Mouse (Mus musculus): ENCODE measurements at regions not wholly inside any gene's neighbourhood (a gene's known extent, or its start where the extent isn't known, plus 50 kb on each side); places are given as distances from the start of the nearest gene placed in this dataset.

DNA sequence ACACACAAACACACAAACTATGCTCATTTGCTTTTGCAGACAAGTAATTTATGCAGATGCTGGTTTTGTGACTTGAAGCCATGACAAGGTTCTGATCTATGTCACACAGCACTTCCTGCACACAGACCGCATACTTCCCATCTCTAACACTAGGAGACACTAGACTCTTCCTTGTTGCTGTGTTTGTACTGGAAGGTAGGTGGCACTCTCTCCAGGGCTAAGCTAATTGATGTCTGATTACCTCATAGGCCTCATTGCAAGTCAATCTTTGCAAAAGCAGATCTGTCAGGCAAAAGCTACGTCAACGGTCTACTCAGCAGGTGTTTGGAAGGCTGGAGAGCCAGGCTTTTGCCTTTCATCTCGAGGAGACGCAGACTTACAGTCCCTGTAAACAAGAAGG, 118.3 kb upstream of the Ranbp3l start:
- ATAC-seq (ENCODE audit: low FRiP score, low read depth) (no peak), DNase-seq (ENCODE audit: low spot score) (no peak)
- Histone ChIP-seq H3K9ac (ENCODE audit: low read depth, low read length, severe bottlenecking) (no peak overlapping the region), H3K4me3 (replicated peaks; ENCODE audit: low read length) (no peak overlapping the region), H3K36me3 (ENCODE audit: control insufficient read depth, insufficient read depth, low read length) (no peaks in the 10 kb centered on the region), H3K27ac (replicated peaks; ENCODE audit: low read depth, low read length) (no peak overlapping the region), H3K4me1 (ENCODE audit: control insufficient read depth, insufficient read depth, low read length) (no peaks in the 10 kb centered on the region), H3K9me3 (ENCODE audit: control insufficient read depth, low read length) (no peaks in the 10 kb centered on the region), H3K27me3 (ENCODE audit: control insufficient read depth, insufficient read depth, low read length) (no peaks in the 10 kb centered on the region), H3K4me2 (replicated peaks; ENCODE audit: low read depth, low read length, severe bottlenecking) (no peak overlapping the region)
- 53% methylated on average over 5 of the region's 5 CpGs for WGBS
- TF ChIP-seq POLR2A (IDR thresholded peaks at IDR 0.05; ENCODE audit: borderline replicate concordance, extremely low read depth, insufficient read depth, insufficient read length): no peak

DNA sequence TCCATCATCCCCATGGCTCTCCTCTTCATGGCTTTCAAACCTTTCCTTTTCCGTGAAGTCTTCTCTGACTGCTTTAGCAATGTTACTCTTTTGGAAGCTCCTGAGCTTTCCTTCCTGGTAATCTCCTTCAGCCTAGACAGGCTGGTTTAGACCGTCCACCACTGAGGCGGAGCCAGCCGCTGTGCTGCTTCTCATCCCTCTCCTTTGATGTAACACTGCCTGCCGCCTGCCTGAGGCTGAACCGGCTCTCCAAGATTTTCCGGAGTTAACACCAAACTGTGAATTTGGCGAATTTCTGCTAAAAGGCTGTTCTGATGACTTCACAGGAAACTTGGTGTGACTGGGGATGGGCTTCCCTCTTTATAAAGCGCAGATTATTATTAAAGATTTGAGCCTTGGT, 125.6 kb upstream of the Ranbp3l start:
- H3K4me2 ChIP-seq (replicated peaks; ENCODE audit: low read depth, low read length, severe bottlenecking): no peak overlapping the region
- peak; percentile 17 for DNase-seq (ENCODE audit: low spot score)
- no peak overlapping the region for H3K27ac ChIP-seq (replicated peaks; ENCODE audit: low read depth, low read length)
- 19% methylated on average over 9 of the region's 9 CpGs for WGBS
- no peaks in the 10 kb centered on the region for H3K27me3 ChIP-seq (ENCODE audit: control insufficient read depth, insufficient read depth, low read length)
- no peak for ATAC-seq (ENCODE audit: low FRiP score, low read depth)
- H3K9ac ChIP-seq (ENCODE audit: low read depth, low read length, severe bottlenecking): no peak overlapping the region
- no peak overlapping the region for H3K4me3 ChIP-seq (replicated peaks; ENCODE audit: low read length)
- H3K36me3 ChIP-seq (ENCODE audit: control insufficient read depth, insufficient read depth, low read length): no peaks in the 10 kb centered on the region
- H3K9me3 ChIP-seq (ENCODE audit: control insufficient read depth, low read length): no peaks in the 10 kb centered on the region
- no peaks in the 10 kb centered on the region for H3K4me1 ChIP-seq (ENCODE audit: control insufficient read depth, insufficient read depth, low read length)
- TF ChIP-seq POLR2A (IDR thresholded peaks at IDR 0.05; ENCODE audit: borderline replicate concordance, extremely low read depth, insufficient read depth, insufficient read length): no peak

DNA sequence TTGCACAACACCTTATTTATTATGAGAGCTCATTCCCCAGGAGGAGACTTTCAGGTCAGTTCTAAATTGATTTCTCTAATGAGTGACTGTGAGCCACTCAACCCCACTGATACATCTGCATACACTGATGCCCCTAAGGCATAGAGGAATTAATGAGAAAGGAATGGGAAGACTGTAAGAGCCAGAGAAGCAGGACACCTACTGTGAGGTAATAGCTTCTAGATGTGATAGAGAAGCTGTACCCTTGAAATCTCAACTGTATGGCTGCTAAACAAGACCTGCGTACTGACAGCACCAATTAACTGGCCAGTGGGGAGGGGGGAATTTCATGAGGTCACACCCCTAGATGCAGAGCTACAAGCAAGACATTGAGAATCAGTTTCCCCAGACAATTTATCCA, 128.3 kb upstream of the Ranbp3l start:
- Histone ChIP-seq H3K9ac (ENCODE audit: low read depth, low read length, severe bottlenecking) (no peak overlapping the region), H3K4me1 (ENCODE audit: control insufficient read depth, insufficient read depth, low read length) (no peaks in the 10 kb centered on the region), H3K9me3 (ENCODE audit: control insufficient read depth, low read length) (no peaks in the 10 kb centered on the region), H3K36me3 (ENCODE audit: control insufficient read depth, insufficient read depth, low read length) (no peaks in the 10 kb centered on the region), H3K4me2 (replicated peaks; ENCODE audit: low read depth, low read length, severe bottlenecking) (no peak overlapping the region), H3K27me3 (ENCODE audit: control insufficient read depth, insufficient read depth, low read length) (no peaks in the 10 kb centered on the region), H3K27ac (replicated peaks; ENCODE audit: low read depth, low read length) (no peak overlapping the region), H3K4me3 (replicated peaks; ENCODE audit: low read length) (no peak overlapping the region)
- ATAC-seq (ENCODE audit: low FRiP score, low read depth) (no peak), DNase-seq (ENCODE audit: low spot score) (no peak)
- no peak for TF ChIP-seq POLR2A (IDR thresholded peaks at IDR 0.05; ENCODE audit: borderline replicate concordance, extremely low read depth, insufficient read depth, insufficient read length)
- 48% methylated on average over 1 of the region's 1 CpGs for WGBS

DNA sequence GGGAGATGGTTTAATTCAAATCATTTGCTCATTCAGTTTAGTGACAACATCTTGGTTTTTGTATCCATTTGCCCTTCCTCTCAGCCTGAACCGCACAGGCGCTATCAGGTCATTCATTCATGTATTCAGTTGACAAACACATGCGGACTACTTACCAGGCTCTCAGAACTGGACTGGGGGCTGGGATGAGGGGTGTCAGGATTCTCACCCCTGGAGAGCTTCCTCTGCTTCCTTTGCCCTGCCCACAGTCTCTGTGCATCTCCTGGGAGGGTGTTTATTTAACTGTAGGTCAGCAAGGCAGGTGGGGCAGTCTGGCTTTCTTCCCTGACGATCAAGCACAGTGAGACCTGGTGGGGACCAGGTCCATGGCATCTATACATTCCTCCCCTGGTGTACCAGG, 123.6 kb upstream of the Slc1a3 start:
- Histone ChIP-seq H3K4me1 (ENCODE audit: control insufficient read depth, insufficient read depth, low read length) (0 out of 2 replicates have a peak, but pooled peaks cover 7% of the 10 kb centered on the region), H3K27me3 (ENCODE audit: control insufficient read depth, insufficient read depth, low read length) (no peaks in the 10 kb centered on the region), H3K36me3 (ENCODE audit: control insufficient read depth, insufficient read depth, low read length) (no peaks in the 10 kb centered on the region), H3K27ac (replicated peaks; ENCODE audit: low read depth, low read length) (no peak overlapping the region), H3K4me2 (replicated peaks; ENCODE audit: low read depth, low read length, severe bottlenecking) (no peak overlapping the region), H3K4me3 (replicated peaks; ENCODE audit: low read length) (no peak overlapping the region), H3K9ac (ENCODE audit: low read depth, low read length, severe bottlenecking) (no peak overlapping the region), H3K9me3 (ENCODE audit: control insufficient read depth, low read length) (no peaks in the 10 kb centered on the region)
- 82% methylated on average over 4 of the region's 4 CpGs for WGBS
- ATAC-seq (ENCODE audit: low FRiP score, low read depth) (no peak), DNase-seq (ENCODE audit: low spot score) (no peak)
- TF ChIP-seq POLR2A (IDR thresholded peaks at IDR 0.05; ENCODE audit: borderline replicate concordance, extremely low read depth, insufficient read depth, insufficient read length): no peak

DNA sequence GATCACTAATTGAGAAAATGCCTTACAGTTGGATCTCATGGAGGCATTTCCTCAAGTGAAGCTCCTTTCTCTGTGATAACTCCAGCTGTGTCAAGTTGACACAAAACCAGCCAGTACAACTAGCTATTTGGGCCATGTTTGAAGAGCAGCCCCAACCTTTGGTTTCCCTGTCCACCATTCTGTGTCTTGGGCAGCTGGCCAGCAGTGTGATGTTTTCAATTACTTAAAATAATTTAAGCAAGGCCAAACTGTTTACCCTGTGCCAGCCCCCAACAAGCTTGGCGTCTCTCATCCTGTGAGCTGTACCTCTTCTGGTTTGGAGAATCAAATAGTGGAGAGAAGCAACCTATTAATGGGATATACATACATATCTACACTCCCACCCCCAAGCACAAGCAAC, 122.4 kb upstream of the Slc1a3 start:
- H3K27me3 ChIP-seq (ENCODE audit: control insufficient read depth, insufficient read depth, low read length): no peaks in the 10 kb centered on the region
- H3K4me2 ChIP-seq (replicated peaks; ENCODE audit: low read depth, low read length, severe bottlenecking): no peak overlapping the region
- no peak overlapping the region for H3K9ac ChIP-seq (ENCODE audit: low read depth, low read length, severe bottlenecking)
- 26% methylated on average over 1 of the region's 1 CpGs for WGBS
- no peak overlapping the region for H3K27ac ChIP-seq (replicated peaks; ENCODE audit: low read depth, low read length)
- H3K4me3 ChIP-seq (replicated peaks; ENCODE audit: low read length): no peak overlapping the region
- DNase-seq (ENCODE audit: low spot score) (no peak), ATAC-seq (ENCODE audit: low FRiP score, low read depth) (no peak)
- TF ChIP-seq POLR2A (IDR thresholded peaks at IDR 0.05; ENCODE audit: borderline replicate concordance, extremely low read depth, insufficient read depth, insufficient read length): no peak
- 0 out of 2 replicates have a peak, but pooled peaks cover 7% of the 10 kb centered on the region for H3K4me1 ChIP-seq (ENCODE audit: control insufficient read depth, insufficient read depth, low read length)
- no peaks in the 10 kb centered on the region for H3K36me3 ChIP-seq (ENCODE audit: control insufficient read depth, insufficient read depth, low read length)
- no peaks in the 10 kb centered on the region for H3K9me3 ChIP-seq (ENCODE audit: control insufficient read depth, low read length)
